Mouse (Mus musculus): ENCODE measurements at regions not wholly inside any gene's neighbourhood (a gene's known extent, or its start where the extent isn't known, plus 50 kb on each side); places are given as distances from the start of the nearest gene placed in this dataset.

DNA sequence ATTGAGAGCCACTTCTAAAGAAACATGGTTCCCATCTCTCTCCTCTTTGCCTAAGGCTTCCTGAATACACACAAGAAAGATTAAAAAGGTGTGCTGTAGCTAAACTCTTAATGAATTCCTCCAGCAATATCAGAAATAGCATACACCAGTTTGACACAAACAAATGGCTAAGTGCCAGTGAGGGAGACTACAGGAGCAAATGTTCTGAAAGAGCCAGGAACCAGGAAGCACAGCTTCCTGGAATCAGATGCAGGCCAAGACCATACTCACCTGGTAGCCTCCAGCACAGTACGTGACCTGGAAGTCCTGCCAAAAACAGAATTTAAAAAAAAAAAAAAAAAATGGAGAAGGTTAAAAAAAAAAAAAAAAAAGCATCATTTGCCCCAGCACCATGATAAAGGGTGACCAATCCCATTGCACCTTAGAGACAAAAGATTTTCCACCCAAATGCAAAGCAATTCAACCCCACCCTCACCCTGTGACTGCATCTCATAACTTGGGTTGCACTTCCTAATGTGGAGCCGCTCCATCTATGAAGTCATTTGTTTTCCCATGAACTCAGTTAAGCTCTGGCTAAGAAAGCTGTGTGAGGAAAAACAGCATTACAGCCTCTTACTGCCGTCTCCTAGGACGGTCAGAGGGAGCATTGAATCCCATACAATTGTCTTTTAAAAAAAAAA lies 149.3 kb upstream of the Nt5e start:
- Histone ChIP-seq H3K4me3 (ENCODE audit: insufficient read depth, low read depth, low read length) (no peak overlapping the region), H3K27ac (replicated peaks; ENCODE audit: low read depth, low read length) (no peak overlapping the region), H3K4me1 (ENCODE audit: control insufficient read depth, insufficient read depth, insufficient read length, low read length) (no peaks in the 10 kb centered on the region)

- Histone ChIP-seq H3K4me1 (ENCODE audit: control insufficient read depth, insufficient read depth, insufficient read length, low read length) (no peaks in the 10 kb centered on the region), H3K27ac (replicated peaks; ENCODE audit: low read depth, low read length) (no peak overlapping the region), H3K4me3 (ENCODE audit: insufficient read depth, low read depth, low read length) (no peak overlapping the region)
Measured at GRCm38 (mm10) chr9:88181189-88181994, 145.6 kb upstream of the Nt5e start.

GRCm38 (mm10) chr9:88207378-88207777 lies 119.6 kb upstream of the Nt5e start:
- Histone ChIP-seq H3K27ac (replicated peaks; ENCODE audit: low read depth, low read length) (no peak overlapping the region), H3K4me1 (ENCODE audit: control insufficient read depth, insufficient read depth, insufficient read length, low read length) (no peaks in the 10 kb centered on the region), H3K4me3 (ENCODE audit: insufficient read depth, low read depth, low read length) (no peak overlapping the region)

GRCm38 (mm10) chr9:88208022-88208421 lies 119.0 kb upstream of the Nt5e start:
- H3K4me3 ChIP-seq (ENCODE audit: insufficient read depth, low read depth, low read length) = no peak overlapping the region
- H3K27ac ChIP-seq (replicated peaks; ENCODE audit: low read depth, low read length) = no peak overlapping the region
- H3K4me1 ChIP-seq (ENCODE audit: control insufficient read depth, insufficient read depth, insufficient read length, low read length) = no peaks in the 10 kb centered on the region

DNA sequence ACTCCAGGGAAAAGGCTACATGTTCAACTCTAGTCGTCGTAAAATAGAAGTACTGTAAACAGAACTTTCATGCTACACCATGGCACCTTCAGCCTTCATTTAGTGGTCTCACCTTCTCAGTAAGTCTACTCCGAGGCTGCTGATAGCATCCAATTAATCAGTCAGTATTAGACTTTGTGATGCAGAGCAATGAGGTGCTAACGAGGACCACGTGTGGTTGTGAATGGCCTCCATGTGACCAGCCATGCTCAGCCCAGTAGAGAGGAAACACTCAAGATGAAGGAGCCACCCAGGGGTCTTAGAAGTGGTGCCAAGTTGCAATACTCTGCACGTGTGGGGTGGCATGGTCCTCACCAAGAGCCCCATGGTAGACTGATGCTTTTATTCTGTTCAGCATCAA lies 112.2 kb upstream of the Nt5e start:
- Histone ChIP-seq H3K4me3 (ENCODE audit: insufficient read depth, low read depth, low read length) (no peak overlapping the region), H3K4me1 (ENCODE audit: control insufficient read depth, insufficient read depth, insufficient read length, low read length) (no peaks in the 10 kb centered on the region), H3K27ac (replicated peaks; ENCODE audit: low read depth, low read length) (no peak overlapping the region)

GRCm38 (mm10) chr9:88220360-88220759 lies 106.6 kb upstream of the Nt5e start:
- H3K4me1 ChIP-seq (ENCODE audit: control insufficient read depth, insufficient read depth, insufficient read length, low read length) = no peaks in the 10 kb centered on the region
- H3K4me3 ChIP-seq (ENCODE audit: insufficient read depth, low read depth, low read length) = no peak overlapping the region

GRCm38 (mm10) chr9:88221276-88221675 lies 105.7 kb upstream of the Nt5e start:
- no peak overlapping the region for H3K4me3 ChIP-seq (ENCODE audit: insufficient read depth, low read depth, low read length)
- no peaks in the 10 kb centered on the region for H3K4me1 ChIP-seq (ENCODE audit: control insufficient read depth, insufficient read depth, insufficient read length, low read length)
- no peak overlapping the region for H3K27ac ChIP-seq (replicated peaks; ENCODE audit: low read depth, low read length)

More at GRCm38 (mm10) chr9:88220360-88220759, 106.6 kb upstream of the Nt5e start:
- no peak overlapping the region for H3K27ac ChIP-seq (replicated peaks; ENCODE audit: low read depth, low read length)

DNA sequence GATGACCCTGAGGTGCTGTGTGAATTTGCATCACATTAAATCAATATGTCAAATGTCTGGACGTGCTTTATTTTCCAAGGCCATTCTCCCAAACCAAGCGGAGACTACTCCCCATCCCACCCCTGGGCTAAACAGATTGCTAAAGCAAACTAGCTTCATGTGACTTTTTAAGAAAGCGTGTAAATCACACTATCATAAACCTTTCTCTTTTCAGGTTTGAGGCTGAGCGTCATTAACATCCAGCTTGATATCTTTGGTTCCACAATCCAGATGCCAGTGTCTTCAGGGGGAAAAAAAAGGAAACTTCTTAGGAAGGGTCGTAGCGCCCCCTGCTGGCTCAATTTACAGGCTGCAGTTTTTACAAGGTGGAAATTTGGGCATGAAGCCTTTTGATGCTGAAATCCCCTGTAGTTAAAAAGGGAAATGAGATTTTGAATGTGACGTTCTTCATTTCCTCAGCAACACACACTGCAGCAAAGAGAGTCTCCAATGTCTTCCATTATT lies 105.1 kb upstream of the Nt5e start:
- Histone ChIP-seq H3K4me3 (ENCODE audit: insufficient read depth, low read depth, low read length) (no peak overlapping the region), H3K4me1 (ENCODE audit: control insufficient read depth, insufficient read depth, insufficient read length, low read length) (no peaks in the 10 kb centered on the region), H3K27ac (replicated peaks; ENCODE audit: low read depth, low read length) (no peak overlapping the region)

DNA sequence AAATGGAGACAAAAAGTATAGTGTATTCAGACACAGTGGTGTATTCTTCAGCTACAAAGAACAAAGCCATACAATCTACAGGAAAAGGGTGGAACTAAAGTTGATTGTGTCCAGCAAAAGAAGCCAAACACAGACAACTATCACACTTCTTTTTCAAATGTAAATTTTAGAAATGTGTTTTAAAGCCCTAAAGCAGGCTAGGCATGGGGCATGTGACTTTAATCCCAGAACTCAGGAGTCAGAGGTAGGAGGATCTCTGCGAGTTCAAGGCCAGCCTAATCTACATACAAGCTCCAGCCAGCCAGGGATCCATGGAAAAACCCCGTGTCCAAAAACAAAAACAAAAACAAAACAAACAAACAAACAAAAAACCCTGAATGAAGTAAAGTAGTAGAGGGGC lies 89.9 kb upstream of the Nt5e start:
- H3K27ac ChIP-seq (replicated peaks; ENCODE audit: low read depth, low read length) = no peak overlapping the region
- no peaks in the 10 kb centered on the region for H3K4me1 ChIP-seq (ENCODE audit: control insufficient read depth, insufficient read depth, insufficient read length, low read length)
- no peak overlapping the region for H3K4me3 ChIP-seq (ENCODE audit: insufficient read depth, low read depth, low read length)

DNA sequence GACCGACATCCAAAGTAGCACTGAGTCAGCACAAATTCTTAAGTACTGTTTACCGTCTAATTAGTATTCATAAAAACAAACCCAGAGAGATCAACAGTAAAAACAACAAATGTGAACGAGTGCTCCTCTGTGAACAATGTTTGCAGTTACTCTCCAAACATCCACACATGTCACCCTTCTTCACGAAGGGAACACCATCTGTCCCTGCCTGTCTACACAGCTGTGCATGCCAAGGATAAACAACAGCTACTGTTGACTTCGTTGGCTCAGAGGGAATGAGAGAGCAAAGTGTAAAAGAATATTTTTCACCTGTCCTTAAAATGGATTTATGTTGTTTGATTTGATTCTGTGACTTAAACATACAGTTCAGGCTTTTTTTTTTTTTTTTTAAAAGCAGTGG lies 88.7 kb upstream of the Nt5e start:
- Histone ChIP-seq H3K27ac (replicated peaks; ENCODE audit: low read depth, low read length) (no peak overlapping the region), H3K4me1 (ENCODE audit: control insufficient read depth, insufficient read depth, insufficient read length, low read length) (no peaks in the 10 kb centered on the region), H3K4me3 (ENCODE audit: insufficient read depth, low read depth, low read length) (no peak overlapping the region)

DNA sequence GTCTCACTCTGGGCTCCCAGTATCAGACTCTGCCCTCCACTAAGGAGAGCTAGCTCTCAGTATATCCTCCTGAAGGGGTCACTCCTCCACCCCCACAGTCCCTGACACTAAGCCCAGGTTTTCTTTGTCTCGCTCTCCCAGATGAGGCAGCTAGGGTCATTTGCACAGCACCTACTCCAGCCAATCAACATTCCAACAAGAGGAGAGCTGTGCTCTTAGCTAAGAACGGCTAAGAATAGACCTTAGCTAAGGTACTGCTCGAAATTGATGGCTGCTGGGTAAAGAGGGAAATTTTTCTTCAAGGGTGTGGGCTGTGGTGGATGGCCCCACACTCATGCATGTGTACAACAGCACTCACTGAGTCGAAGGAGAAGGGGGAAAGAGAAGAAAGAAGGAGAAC lies 86.3 kb upstream of the Nt5e start:
- no peak overlapping the region for H3K27ac ChIP-seq (replicated peaks; ENCODE audit: low read depth, low read length)
- H3K4me3 ChIP-seq (ENCODE audit: insufficient read depth, low read depth, low read length) = no peak overlapping the region
- H3K4me1 ChIP-seq (ENCODE audit: control insufficient read depth, insufficient read depth, insufficient read length, low read length) = no peaks in the 10 kb centered on the region

GRCm38 (mm10) chr9:88241203-88241995 lies 85.6 kb upstream of the Nt5e start:
- Histone ChIP-seq H3K4me3 (ENCODE audit: insufficient read depth, low read depth, low read length) (peak overlapping the region; percentile 37), H3K4me1 (ENCODE audit: control insufficient read depth, insufficient read depth, insufficient read length, low read length) (no peaks in the 10 kb centered on the region), H3K27ac (replicated peaks; ENCODE audit: low read depth, low read length) (no peak overlapping the region)

GRCm38 (mm10) chr9:88242530-88242929 lies 84.5 kb upstream of the Nt5e start:
- Histone ChIP-seq H3K4me1 (ENCODE audit: control insufficient read depth, insufficient read depth, insufficient read length, low read length) (no peaks in the 10 kb centered on the region), H3K4me3 (ENCODE audit: insufficient read depth, low read depth, low read length) (no peak overlapping the region)

DNA sequence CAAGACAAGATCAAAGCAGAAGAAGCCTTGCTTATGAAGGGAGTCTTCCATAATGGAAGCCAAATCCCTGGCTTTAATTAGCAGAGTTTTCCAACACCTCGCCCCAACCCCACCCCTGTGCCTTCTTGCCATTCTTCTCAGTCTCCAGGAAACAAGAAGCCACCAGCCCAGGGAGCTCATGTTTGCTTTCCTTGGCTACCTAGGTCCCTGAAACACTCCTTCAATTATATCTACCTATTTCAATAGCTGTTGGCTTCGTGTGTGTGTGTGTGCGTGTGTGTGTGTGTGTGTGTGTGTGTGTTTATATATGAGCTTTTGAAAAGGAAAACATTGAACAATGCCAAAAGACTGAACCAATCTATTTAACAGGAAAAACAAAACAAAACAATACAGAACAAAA lies 82.5 kb upstream of the Nt5e start:
- no peak overlapping the region for H3K27ac ChIP-seq (replicated peaks; ENCODE audit: low read depth, low read length)
- no peaks in the 10 kb centered on the region for H3K4me1 ChIP-seq (ENCODE audit: control insufficient read depth, insufficient read depth, insufficient read length, low read length)
- no peak overlapping the region for H3K4me3 ChIP-seq (ENCODE audit: insufficient read depth, low read depth, low read length)

More at GRCm38 (mm10) chr9:88242530-88242929, 84.5 kb upstream of the Nt5e start:
- H3K27ac ChIP-seq (replicated peaks; ENCODE audit: low read depth, low read length) = no peak overlapping the region

GRCm38 (mm10) chr9:88255948-88256347 lies 71.0 kb upstream of the Nt5e start:
- H3K4me1 ChIP-seq (ENCODE audit: control insufficient read depth, insufficient read depth, insufficient read length, low read length) = no peaks in the 10 kb centered on the region
- H3K27ac ChIP-seq (replicated peaks; ENCODE audit: low read depth, low read length) = no peak overlapping the region
- H3K4me3 ChIP-seq (ENCODE audit: insufficient read depth, low read depth, low read length) = no peak overlapping the region

Measured in brown adipose tissue, adult 24 weeks (tissue).